Mouse (Mus musculus): ENCODE data around the gene Nmur1. TPM values are rescaled to one million over a fixed set of nuclear protein-coding genes. Genes with fewer than 3 reads are reported as not detected.

Gene Nmur1
- polyA plus RNA-seq, 1 experiment from 2014 or later: 0.12 TPM

DNA sequence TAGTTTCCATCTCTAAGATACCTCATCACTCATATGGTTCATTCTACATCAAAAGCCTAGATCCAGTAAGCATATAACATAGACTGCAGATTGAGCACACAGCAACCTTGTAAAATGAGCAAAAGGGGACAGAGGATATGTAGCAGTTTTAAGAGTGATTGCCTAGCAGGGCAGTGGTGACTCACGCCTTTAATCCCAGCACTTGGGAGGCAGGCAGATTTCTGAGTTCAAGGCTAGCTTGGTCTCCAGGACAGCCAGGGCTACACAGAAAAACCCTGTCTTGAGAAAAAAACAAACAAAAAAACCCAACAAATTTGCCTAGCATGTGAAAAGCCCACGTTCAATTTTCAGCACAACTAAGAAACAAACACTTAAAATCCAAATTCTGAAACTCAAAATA lies 71.8 kb downstream of the Nmur1 start:
- 87% methylated on average over 2 of the region's 2 CpGs for WGBS
- no peak for ATAC-seq (ENCODE audit: insufficient number of reproducible peaks, low FRiP score, low TSS enrichment, low read depth)

GRCm38 (mm10) chr1:86350576-86350975 lies 75.5 kb downstream of the Nmur1 start:
- ATAC-seq (ENCODE audit: insufficient number of reproducible peaks, low FRiP score, low TSS enrichment, low read depth) (no peak), DNase-seq (ENCODE audit: low spot score) (no peak)
- Histone ChIP-seq H3K27me3 (ENCODE audit: control insufficient read depth, insufficient read depth, low read length) (no peaks in the 10 kb centered on the region), H3K9ac (ENCODE audit: low read length) (no peak overlapping the region), H3K36me3 (ENCODE audit: control insufficient read depth, insufficient read depth, low read length) (peaks cover 46% of the 10 kb centered on the region), H3K4me1 (ENCODE audit: control insufficient read depth, insufficient read depth, low read length) (no peaks in the 10 kb centered on the region), H3K27ac (replicated peaks; ENCODE audit: low read depth, low read length) (no peak overlapping the region), H3K9me3 (ENCODE audit: control insufficient read depth, low read length) (no peaks in the 10 kb centered on the region), H3K4me3 (ENCODE audit: low read depth, low read length) (no peak overlapping the region), H3K4me2 (ENCODE audit: low read depth, severe bottlenecking) (no peak overlapping the region)
- WGBS: 89% methylated on average over 8 of the region's 8 CpGs

More for the DNA sequence above, 71.8 kb downstream of the Nmur1 start:
- Histone ChIP-seq H3K4me1 (ENCODE audit: control insufficient read depth, insufficient read depth, low read length) (no peaks in the 10 kb centered on the region), H3K9ac (ENCODE audit: low read length) (no peak overlapping the region), H3K36me3 (ENCODE audit: control insufficient read depth, insufficient read depth, low read length) (peaks cover 53% of the 10 kb centered on the region), H3K4me2 (ENCODE audit: low read depth, severe bottlenecking) (no peak overlapping the region), H3K4me3 (ENCODE audit: low read depth, low read length) (no peak overlapping the region), H3K27me3 (ENCODE audit: control insufficient read depth, insufficient read depth, low read length) (no peaks in the 10 kb centered on the region), H3K27ac (replicated peaks; ENCODE audit: low read depth, low read length) (no peak overlapping the region), H3K9me3 (ENCODE audit: control insufficient read depth, low read length) (no peaks in the 10 kb centered on the region)
- no peak for DNase-seq (ENCODE audit: low spot score)

DNA sequence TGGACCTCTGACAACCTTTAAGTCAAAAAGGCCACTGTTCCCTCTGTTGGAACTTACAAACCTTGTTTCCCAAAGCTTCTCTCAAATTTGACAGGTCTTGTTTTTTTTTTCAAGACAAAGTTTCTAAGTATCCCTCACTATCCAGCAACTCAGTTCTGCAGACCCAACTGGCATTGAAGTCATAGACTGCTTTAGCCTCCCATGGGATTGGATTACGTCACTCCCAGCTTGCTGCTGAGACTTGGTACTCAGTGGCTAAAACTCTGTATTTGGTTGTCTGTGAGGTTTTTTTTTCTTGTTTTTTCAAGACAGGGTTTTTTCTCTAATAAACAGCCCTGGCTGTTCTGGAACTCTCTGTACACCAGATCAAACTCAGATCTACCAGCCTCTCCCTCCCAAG lies 76.3 kb downstream of the Nmur1 start:
- 83% methylated on average over 1 of the region's 1 CpGs for WGBS
- no peak overlapping the region for H3K27ac ChIP-seq (replicated peaks; ENCODE audit: low read depth, low read length)

GRCm38 (mm10) chr1:86349201-86349600 lies 76.8 kb downstream of the Nmur1 start:
- Histone ChIP-seq H3K27me3 (ENCODE audit: control insufficient read depth, insufficient read depth, low read length) (no peaks in the 10 kb centered on the region), H3K9ac (ENCODE audit: low read length) (no peak overlapping the region), H3K4me1 (ENCODE audit: control insufficient read depth, insufficient read depth, low read length) (no peaks in the 10 kb centered on the region), H3K27ac (replicated peaks; ENCODE audit: low read depth, low read length) (no peak overlapping the region), H3K36me3 (ENCODE audit: control insufficient read depth, insufficient read depth, low read length) (peaks cover 37% of the 10 kb centered on the region), H3K9me3 (ENCODE audit: control insufficient read depth, low read length) (no peaks in the 10 kb centered on the region), H3K4me2 (ENCODE audit: low read depth, severe bottlenecking) (no peak overlapping the region), H3K4me3 (ENCODE audit: low read depth, low read length) (no peak overlapping the region)
- 95% methylated on average over 3 of the region's 3 CpGs for WGBS
- ATAC-seq (ENCODE audit: insufficient number of reproducible peaks, low FRiP score, low TSS enrichment, low read depth) (no peak), DNase-seq (ENCODE audit: low spot score) (no peak)

More for the DNA sequence above, 76.3 kb downstream of the Nmur1 start:
- H3K36me3 ChIP-seq (ENCODE audit: control insufficient read depth, insufficient read depth, low read length): peaks cover 40% of the 10 kb centered on the region
- H3K4me3 ChIP-seq (ENCODE audit: low read depth, low read length): no peak overlapping the region
- no peaks in the 10 kb centered on the region for H3K4me1 ChIP-seq (ENCODE audit: control insufficient read depth, insufficient read depth, low read length)
- no peaks in the 10 kb centered on the region for H3K27me3 ChIP-seq (ENCODE audit: control insufficient read depth, insufficient read depth, low read length)
- no peak for ATAC-seq (ENCODE audit: insufficient number of reproducible peaks, low FRiP score, low TSS enrichment, low read depth)
- no peak overlapping the region for H3K9ac ChIP-seq (ENCODE audit: low read length)
- no peaks in the 10 kb centered on the region for H3K9me3 ChIP-seq (ENCODE audit: control insufficient read depth, low read length)
- H3K4me2 ChIP-seq (ENCODE audit: low read depth, severe bottlenecking): no peak overlapping the region
- DNase-seq (ENCODE audit: low spot score): no peak

GRCm38 (mm10) chr1:86348801-86349200 lies 77.2 kb downstream of the Nmur1 start:
- H3K27ac ChIP-seq (replicated peaks; ENCODE audit: low read depth, low read length): no peak overlapping the region
- no peak for ATAC-seq (ENCODE audit: insufficient number of reproducible peaks, low FRiP score, low TSS enrichment, low read depth)
- no peak overlapping the region for H3K4me2 ChIP-seq (ENCODE audit: low read depth, severe bottlenecking)
- H3K9ac ChIP-seq (ENCODE audit: low read length): no peak overlapping the region
- peaks cover 36% of the 10 kb centered on the region for H3K36me3 ChIP-seq (ENCODE audit: control insufficient read depth, insufficient read depth, low read length)
- DNase-seq (ENCODE audit: low spot score): no peak
- WGBS: 78% methylated on average over 4 of the region's 4 CpGs
- no peaks in the 10 kb centered on the region for H3K9me3 ChIP-seq (ENCODE audit: control insufficient read depth, low read length)
- no peaks in the 10 kb centered on the region for H3K4me1 ChIP-seq (ENCODE audit: control insufficient read depth, insufficient read depth, low read length)
- H3K27me3 ChIP-seq (ENCODE audit: control insufficient read depth, insufficient read depth, low read length): no peaks in the 10 kb centered on the region
- H3K4me3 ChIP-seq (ENCODE audit: low read depth, low read length): no peak overlapping the region

GRCm38 (mm10) chr1:86348083-86348482 lies 77.9 kb downstream of the Nmur1 start:
- Histone ChIP-seq H3K27ac (replicated peaks; ENCODE audit: low read depth, low read length) (no peak overlapping the region), H3K4me3 (ENCODE audit: low read depth, low read length) (no peak overlapping the region), H3K9me3 (ENCODE audit: control insufficient read depth, low read length) (no peaks in the 10 kb centered on the region), H3K27me3 (ENCODE audit: control insufficient read depth, insufficient read depth, low read length) (no peaks in the 10 kb centered on the region), H3K4me1 (ENCODE audit: control insufficient read depth, insufficient read depth, low read length) (no peaks in the 10 kb centered on the region), H3K4me2 (ENCODE audit: low read depth, severe bottlenecking) (no peak overlapping the region), H3K9ac (ENCODE audit: low read length) (no peak overlapping the region), H3K36me3 (ENCODE audit: control insufficient read depth, insufficient read depth, low read length) (peaks cover 33% of the 10 kb centered on the region)
- ATAC-seq (ENCODE audit: insufficient number of reproducible peaks, low FRiP score, low TSS enrichment, low read depth) (no peak), DNase-seq (ENCODE audit: low spot score) (no peak)
- 61% methylated on average over 1 of the region's 1 CpGs for WGBS

GRCm38 (mm10) chr1:86347716-86348045 lies 78.3 kb downstream of the Nmur1 start:
- no peak overlapping the region for H3K4me2 ChIP-seq (ENCODE audit: low read depth, severe bottlenecking)
- DNase-seq (ENCODE audit: low spot score): no peak
- H3K9ac ChIP-seq (ENCODE audit: low read length): no peak overlapping the region
- no peak overlapping the region for H3K27ac ChIP-seq (replicated peaks; ENCODE audit: low read depth, low read length)
- no peak for ATAC-seq (ENCODE audit: insufficient number of reproducible peaks, low FRiP score, low TSS enrichment, low read depth)
- H3K9me3 ChIP-seq (ENCODE audit: control insufficient read depth, low read length): no peaks in the 10 kb centered on the region
- no peaks in the 10 kb centered on the region for H3K27me3 ChIP-seq (ENCODE audit: control insufficient read depth, insufficient read depth, low read length)
- peaks cover 33% of the 10 kb centered on the region for H3K36me3 ChIP-seq (ENCODE audit: control insufficient read depth, insufficient read depth, low read length)
- no peak overlapping the region for H3K4me3 ChIP-seq (ENCODE audit: low read depth, low read length)
- no peaks in the 10 kb centered on the region for H3K4me1 ChIP-seq (ENCODE audit: control insufficient read depth, insufficient read depth, low read length)
- WGBS: 67% methylated on average over 1 of the region's 1 CpGs

DNA sequence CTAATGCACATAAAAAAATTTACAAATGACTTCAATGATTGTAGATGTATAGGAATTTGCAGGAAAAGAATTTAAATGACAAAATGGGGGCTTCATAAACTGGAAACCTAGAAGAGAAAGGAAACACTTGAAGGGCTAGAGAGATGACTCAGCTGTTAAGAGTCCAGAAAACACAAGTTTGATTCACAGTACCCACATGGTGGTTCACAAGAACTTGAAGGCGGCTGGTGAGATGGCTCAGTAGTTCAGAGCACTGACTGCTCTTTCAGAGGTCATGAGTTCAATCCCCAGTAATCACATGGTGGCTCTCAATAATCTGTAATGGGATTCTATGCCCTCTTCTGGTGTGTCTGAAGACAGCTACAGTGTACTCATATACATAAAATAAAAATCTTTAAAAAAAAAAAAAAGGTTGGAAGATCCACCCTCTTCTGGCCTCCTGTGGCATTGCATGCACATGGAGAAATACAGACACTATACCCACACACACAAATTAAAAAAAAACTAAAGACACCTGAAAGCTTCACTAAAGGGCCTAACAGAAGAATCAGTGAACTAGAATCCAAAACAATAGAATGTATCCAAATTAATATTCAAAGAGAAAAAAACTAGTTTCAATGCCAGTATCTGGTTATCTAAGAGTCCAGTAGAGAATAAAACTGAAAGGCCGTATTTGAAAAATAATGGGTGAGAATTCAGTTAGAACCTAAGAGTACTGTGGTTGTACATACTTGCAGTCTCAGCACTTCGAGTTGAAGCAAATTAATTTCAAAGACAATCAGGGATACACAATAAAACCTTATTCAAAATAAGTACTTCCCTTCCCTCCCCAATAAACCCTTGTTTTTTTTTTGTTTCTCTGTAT lies 78.9 kb downstream of the Nmur1 start:
- no peaks in the 10 kb centered on the region for H3K9me3 ChIP-seq (ENCODE audit: control insufficient read depth, low read length)
- H3K9ac ChIP-seq (ENCODE audit: low read length): no peak overlapping the region
- no peak overlapping the region for H3K4me3 ChIP-seq (ENCODE audit: low read depth, low read length)
- DNase-seq (ENCODE audit: low spot score): no peak
- no peaks in the 10 kb centered on the region for H3K4me1 ChIP-seq (ENCODE audit: control insufficient read depth, insufficient read depth, low read length)
- H3K27me3 ChIP-seq (ENCODE audit: control insufficient read depth, insufficient read depth, low read length): no peaks in the 10 kb centered on the region
- peaks cover 28% of the 10 kb centered on the region for H3K36me3 ChIP-seq (ENCODE audit: control insufficient read depth, insufficient read depth, low read length)
- H3K27ac ChIP-seq (replicated peaks; ENCODE audit: low read depth, low read length): no peak overlapping the region
- 86% methylated on average over 3 of the region's 3 CpGs for whole genome bisulfite sequencing
- H3K4me2 ChIP-seq (ENCODE audit: low read depth, severe bottlenecking): no peak overlapping the region
- no peak for ATAC-seq (ENCODE audit: insufficient number of reproducible peaks, low FRiP score, low TSS enrichment, low read depth)

DNA sequence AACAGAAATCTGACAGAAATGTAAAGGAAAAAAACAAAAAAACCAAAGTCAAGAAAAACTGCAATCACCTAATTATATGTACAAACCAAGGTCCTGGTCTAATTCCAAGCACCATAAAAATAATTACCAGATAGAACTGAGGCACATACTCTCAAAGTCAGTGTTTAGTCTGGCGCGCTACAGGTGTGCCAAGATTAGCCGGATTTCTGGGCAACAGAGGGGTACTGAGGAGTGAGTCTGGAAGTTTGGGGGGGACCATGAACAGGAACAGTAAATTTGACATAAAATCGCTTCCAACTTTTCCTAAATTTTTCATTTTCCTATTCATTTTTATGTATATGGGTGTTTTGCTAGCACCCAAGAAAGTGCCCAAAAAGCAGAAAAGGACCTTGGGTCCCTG lies 80.1 kb downstream of the Nmur1 start:
- no peaks in the 10 kb centered on the region for H3K27me3 ChIP-seq (ENCODE audit: control insufficient read depth, insufficient read depth, low read length)
- H3K27ac ChIP-seq (replicated peaks; ENCODE audit: low read depth, low read length): no peak overlapping the region
- H3K36me3 ChIP-seq (ENCODE audit: control insufficient read depth, insufficient read depth, low read length): peaks cover 22% of the 10 kb centered on the region
- no peaks in the 10 kb centered on the region for H3K9me3 ChIP-seq (ENCODE audit: control insufficient read depth, low read length)
- ATAC-seq (ENCODE audit: insufficient number of reproducible peaks, low FRiP score, low TSS enrichment, low read depth) (no peak), DNase-seq (ENCODE audit: low spot score) (no peak)
- no peaks in the 10 kb centered on the region for H3K4me1 ChIP-seq (ENCODE audit: control insufficient read depth, insufficient read depth, low read length)
- H3K4me2 ChIP-seq (ENCODE audit: low read depth, severe bottlenecking): no peak overlapping the region
- WGBS: 93% methylated on average over 4 of the region's 4 CpGs
- H3K9ac ChIP-seq (ENCODE audit: low read length): no peak overlapping the region
- H3K4me3 ChIP-seq (ENCODE audit: low read depth, low read length): no peak overlapping the region

Measured in limb, embryonic 11.5 days (tissue).